Comparison of ENCODE assay signal across 8 mouse cellular contexts in genomic region chr9:35421730-35422235, GRCm38 (mm10). TPM values are rescaled to one million over a fixed set of nuclear protein-coding genes. Genes with fewer than 3 reads are reported as not detected.
DNase-seq lines count a peak whose midpoint lies in the region; ATAC-seq and TF ChIP-seq lines count a peak whose summit lies in the region.

No protein-coding gene starts in this region.

- TF ChIP-seq POLR2A in MEL (IDR thresholded peaks at IDR 0.05; ENCODE audit: control insufficient read depth in 1 of 2, insufficient read depth in 1 of 2, low read depth in 1 of 2, low read length in 2 of 2, poor library complexity in 1 of 2), result 0 out of 4 replicates have a peak, but pooled peaks of 1 of the 2 experiments have one; percentile 18

- peaks cover 27% of the 10 kb centered on the region for H3K4me1 ChIP-seq in kidney, embryonic 14.5 days (ENCODE audit: control insufficient read depth, insufficient read depth, low read length)
- H3K4me1 ChIP-seq in MEL (ENCODE audit: control insufficient read depth in 1 of 2, insufficient read depth in 2 of 2, low read length in 2 of 2), result no peaks in the 10 kb centered on the region
- H3K4me1 ChIP-seq in hindbrain, embryonic 12.5 days, result peaks cover 30% of the 10 kb centered on the region
- H3K4me1 ChIP-seq in limb, embryonic 13.5 days, result peaks cover 36% of the 10 kb centered on the region

- TF ChIP-seq CTCF in MEL (IDR thresholded peaks at IDR 0.05 in 2 of 3, conservative IDR thresholded peaks at IDR 0.05 in 1 of 3; ENCODE audit: control insufficient read depth in 1 of 3, insufficient read depth in 1 of 3, low read depth in 2 of 3, low read length in 3 of 3, poor library complexity in 1 of 3, severe bottlenecking in 1 of 3), result no peak

- peak overlapping the region; percentile 91 for H3K27ac ChIP-seq in kidney, embryonic 14.5 days (ENCODE audit: low read depth, low read length)
- no peak overlapping the region for H3K27ac ChIP-seq in MEL (ENCODE audit: control insufficient read depth, low read depth, low read length)
- H3K27ac ChIP-seq in hindbrain, embryonic 12.5 days, result peak overlapping the region; percentile 98
- peak overlapping the region; percentile 99 for H3K27ac ChIP-seq in limb, embryonic 13.5 days

- TF ChIP-seq EP300 in MEL (IDR thresholded peaks at IDR 0.05; ENCODE audit: low read depth in 1 of 2, low read length in 2 of 2), result no peak

- no peaks in the 10 kb centered on the region for H3K9me3 ChIP-seq in kidney, embryonic 14.5 days (ENCODE audit: control insufficient read depth, low read length)
- H3K9me3 ChIP-seq in MEL (replicated peaks; ENCODE audit: insufficient read depth, low read length), result no peaks in the 10 kb centered on the region
- H3K9me3 ChIP-seq in hindbrain, embryonic 12.5 days (replicated peaks), result no peaks in the 10 kb centered on the region
- H3K9me3 ChIP-seq in limb, embryonic 13.5 days, result no peaks in the 10 kb centered on the region

- H3K4me2 ChIP-seq in kidney, embryonic 14.5 days (replicated peaks; ENCODE audit: low read depth, low read length), result peak overlapping the region; percentile 69
- peak overlapping the region; percentile 72 for H3K4me2 ChIP-seq in hindbrain, embryonic 12.5 days (replicated peaks)
- peak overlapping the region; percentile 69 for H3K4me2 ChIP-seq in limb, embryonic 13.5 days (replicated peaks)

- H3K36me3 ChIP-seq in kidney, embryonic 14.5 days (ENCODE audit: control insufficient read depth, insufficient read depth, low read length), result no peaks in the 10 kb centered on the region
- peaks cover 0 to 2% of the 10 kb centered on the region in 2 experiments; a peak in 1 of 4 replicates for H3K36me3 ChIP-seq in MEL (ENCODE audit: control insufficient read depth in 1 of 2, insufficient read depth in 2 of 2, low read length in 2 of 2)
- H3K36me3 ChIP-seq in hindbrain, embryonic 12.5 days, result no peaks in the 10 kb centered on the region
- no peaks in the 10 kb centered on the region for H3K36me3 ChIP-seq in limb, embryonic 13.5 days

- peak overlapping the region; percentile 92 for H3K9ac ChIP-seq in kidney, embryonic 14.5 days (ENCODE audit: low read depth, low read length)
- peak overlapping the region; percentile 75 for H3K9ac ChIP-seq in MEL (ENCODE audit: control insufficient read depth, low read depth, low read length, poor library complexity, severe bottlenecking)
- H3K9ac ChIP-seq in hindbrain, embryonic 12.5 days, result peak overlapping the region; percentile 96
- peak overlapping the region; percentile 100 for H3K9ac ChIP-seq in limb, embryonic 13.5 days

- TF ChIP-seq RAD21 in MEL (IDR thresholded peaks at IDR 0.05; ENCODE audit: low read depth, low read length), result no peak

- DNase-seq in kidney, adult 9 months, result no peak
- peak; percentile 59 for DNase-seq in MEL (ENCODE audit: low read depth, low spot score)
- DNase-seq in embryo, embryonic 11.5 days (ENCODE audit: low read depth, low spot score), result peak; percentile 54
- peak; percentile 23 to 31 for DNase-seq in natural killer cell, adult 2 months (ENCODE audit: low spot score in 2 of 2)
- DNase-seq in thymus, postnatal 14 days, result peak; percentile 79

- peak; percentile 74 for ATAC-seq in kidney, embryonic 14.5 days (ENCODE audit: low FRiP score, low TSS enrichment)
- peak; percentile 82 for ATAC-seq in hindbrain, embryonic 12.5 days (ENCODE audit: low FRiP score)
- ATAC-seq in limb, embryonic 13.5 days (ENCODE audit: low FRiP score, low read depth), result no peak; the same call in none of the 2 replicates

- peaks cover 1% of the 10 kb centered on the region; the same call in 1 of the 2 replicates for H3K79me2 ChIP-seq in MEL (ENCODE audit: control insufficient read depth, insufficient read depth, low read length, poor library complexity)

- H3K4me3 ChIP-seq in kidney, embryonic 14.5 days (ENCODE audit: low read length), result peak overlapping the region; percentile 91
- peak overlapping the region; percentile 60 to 73 for H3K4me3 ChIP-seq in MEL (ENCODE audit: control insufficient read depth in 1 of 2, insufficient read depth in 1 of 2, low read depth in 2 of 2, low read length in 2 of 2)
- H3K4me3 ChIP-seq in hindbrain, embryonic 12.5 days, result peak overlapping the region; percentile 91
- peak overlapping the region; percentile 99 for H3K4me3 ChIP-seq in limb, embryonic 13.5 days

- no peaks in the 10 kb centered on the region; the same call in 1 of the 2 replicates for H3K27me3 ChIP-seq in kidney, embryonic 14.5 days (ENCODE audit: control insufficient read depth, insufficient read depth, low read length)
- peaks cover 2 to 5% of the 10 kb centered on the region in 2 experiments for H3K27me3 ChIP-seq in MEL (ENCODE audit: control insufficient read depth in 1 of 2, insufficient read depth in 2 of 2, low read length in 2 of 2)
- H3K27me3 ChIP-seq in hindbrain, embryonic 12.5 days, result peaks cover 9% of the 10 kb centered on the region; the same call in 1 of the 2 replicates
- H3K27me3 ChIP-seq in limb, embryonic 13.5 days, result no peaks in the 10 kb centered on the region

- WGBS in kidney, embryonic 14.5 days, result under 1% methylated on average over 34 of the region's 35 CpGs
- WGBS in hindbrain, embryonic 12.5 days, result under 1% methylated on average over 35 of the region's 35 CpGs
- 0% methylated on average over 35 of the region's 35 CpGs for WGBS in limb, embryonic 13.5 days

TF ChIP-seq in MEL, 35 proteins besides CTCF, POLR2A, EP300 and RAD21:
- no peak for TF ChIP-seq E2F4 (IDR thresholded peaks at IDR 0.05; ENCODE audit: borderline replicate concordance, low read depth, low read length)

RNA-seq across cellular contexts. Expression of gene Cdon, which starts 0.9 kb away (rescaled TPM):
- 3.6 and 6.2 TPM in 2 replicates for polyA plus RNA-seq in kidney, embryonic 14.5 days (2014; fragmentation: Nextera tagmentation; extraction: Ambion mirVana)
- total RNA-seq in MEL (2012; rRNA removed), result 0.69 and 1.0 TPM in 2 replicates
- 1 to 10 TPM in 1 of 2 experiments, not detected in 1; 1.5 TPM for polyA plus RNA-seq in MEL (2012; ENCODE audit: insufficient read depth in 1 of 2, insufficient read length in 2 of 2, low read depth in 1 of 2, low replicate concordance in 2 of 2, missing spikeins in 1 of 2)
- polyA plus RNA-seq in hindbrain, embryonic 12.5 days (2016; fragmentation: Nextera tagmentation; extraction: Ambion mirVana), result 15.8 and 21.5 TPM in 2 replicates
- polyA plus RNA-seq in limb, embryonic 13.5 days (2015; fragmentation: Nextera tagmentation; extraction: Ambion mirVana), result 37.0 and 37.6 TPM in 2 replicates
